ENCODE assay signal across 39 mouse cellular contexts in genomic region chr16:3788394-3788793, GRCm38 (mm10). TPM values are rescaled to one million over a fixed set of nuclear protein-coding genes. Genes with fewer than 3 reads are reported as not detected.
"Had no signal": no experiment of that assay in that cellular context is flagged by ENCODE, and none has a peak within 500 bp of the region (broad histone marks: within the 10 kb centered on the region; RNA-seq: fewer than 3 reads in every experiment).

No protein-coding gene starts in this region.

- H3K9ac ChIP-seq: heart, embryonic 12.5 days; hindbrain, embryonic 12.5 days; hindbrain, embryonic 14.5 days; kidney, embryonic 15.5 days; limb, embryonic 12.5 days; liver, embryonic 13.5 days; liver, embryonic 15.5 days had no signal

- H3K4me2 ChIP-seq: heart, embryonic 12.5 days; hindbrain, embryonic 12.5 days; hindbrain, embryonic 14.5 days; kidney, embryonic 15.5 days; limb, embryonic 12.5 days; liver, embryonic 13.5 days; liver, embryonic 15.5 days had no signal

- H3K4me1 ChIP-seq: heart, embryonic 10.5 days; heart, embryonic 12.5 days; hindbrain, embryonic 10.5 days; hindbrain, embryonic 12.5 days; kidney, embryonic 15.5 days; limb, embryonic 10.5 days; limb, embryonic 12.5 days; liver, embryonic 13.5 days; liver, embryonic 15.5 days had no signal

- H3K36me3 ChIP-seq: heart, embryonic 10.5 days; heart, embryonic 12.5 days; hindbrain, embryonic 10.5 days; hindbrain, embryonic 12.5 days; kidney, embryonic 15.5 days; limb, embryonic 10.5 days; limb, embryonic 12.5 days; liver, embryonic 13.5 days; liver, embryonic 15.5 days had no signal

- H3K27me3 ChIP-seq: heart, embryonic 12.5 days; hindbrain, embryonic 12.5 days; kidney, embryonic 15.5 days; limb, embryonic 12.5 days; liver, embryonic 13.5 days; liver, embryonic 15.5 days had no signal

- H3K9me3 ChIP-seq: heart, embryonic 10.5 days; heart, embryonic 12.5 days; hindbrain, embryonic 12.5 days; kidney, embryonic 15.5 days; limb, embryonic 10.5 days; limb, embryonic 12.5 days; liver, embryonic 13.5 days; liver, embryonic 15.5 days had no signal

- H3K27ac ChIP-seq: gastrocnemius, adult 2 months; heart, embryonic 10.5 days; hindbrain, embryonic 10.5 days; hindbrain, embryonic 12.5 days; hindbrain, embryonic 14.5 days; kidney, embryonic 15.5 days; kidney, postnatal 0 days; layer of hippocampus, adult 2 months; left cerebral cortex, adult 2 months; limb, embryonic 10.5 days; limb, embryonic 12.5 days; liver, embryonic 13.5 days; liver, embryonic 15.5 days had no signal

- ATAC-seq: hindbrain, embryonic 16.5 days; inflammation-experienced regulatory T-cells, adult 6 months had no signal

- H3K4me3 ChIP-seq: gastrocnemius, adult 2 months; heart, embryonic 10.5 days; heart, embryonic 12.5 days; hindbrain, embryonic 10.5 days; hindbrain, embryonic 12.5 days; kidney, embryonic 15.5 days; layer of hippocampus, adult 2 months; left cerebral cortex, adult 2 months; limb, embryonic 10.5 days; limb, embryonic 12.5 days; liver, embryonic 13.5 days; liver, embryonic 15.5 days had no signal

- DNase-seq: gastrocnemius, adult 2 months; gastrocnemius, postnatal 10 days; gastrocnemius, postnatal 25 days; heart, adult 18-20 months; heart, postnatal 10 days; heart, postnatal 4 days; kidney, adult 11 months; kidney, adult 2 months; kidney, adult 9 months; kidney, postnatal 14 days; kidney, postnatal 36 days; layer of hippocampus, adult 9-11 months; liver; liver, embryonic 13.5 days had no signal

RNA-seq across cellular contexts. Expression of gene Olfr15, which starts 42.3 kb away (rescaled TPM):
- total RNA-seq: gastrocnemius, adult 2 months; gastrocnemius, postnatal 10 days; gastrocnemius, postnatal 25 days; gastrocnemius, postnatal 4 days; granulocyte monocyte progenitor cell, adult 5-6 weeks; heart, adult 18-20 months; heart, adult 8-10 months; heart, postnatal 10 days; heart, postnatal 25 days; heart, postnatal 4 days; layer of hippocampus, adult 2 months; layer of hippocampus, postnatal 14 days; left cerebral cortex, adult 2 months; left cerebral cortex, postnatal 14 days; left cerebral cortex, postnatal 36 days had no signal
- polyA plus RNA-seq: frontal cortex, adult 2 months; heart, embryonic 10.5 days; heart, embryonic 12.5 days; heart, embryonic 14.5 days; heart, embryonic 16.5 days; hindbrain, embryonic 10.5 days; hindbrain, embryonic 12.5 days; hindbrain, embryonic 14.5 days; hindbrain, embryonic 16.5 days; inflammation-experienced regulatory T-cells, adult 6 months; kidney, adult 2 months; kidney, embryonic 15.5 days; kidney, postnatal 0 days; limb, embryonic 10.5 days; limb, embryonic 12.5 days; limb, embryonic 14.5 days; liver, embryonic 13.5 days; liver, embryonic 15.5 days had no signal
